Mouse (Mus musculus): ENCODE measurements around the gene Mpp6.

- TF ChIP-seq GATA1 (IDR thresholded peaks at IDR 0.05; ENCODE audit: borderline replicate concordance, low read length) (no peak), FLI1 (IDR thresholded peaks at IDR 0.05; ENCODE audit: low read length) (no peak)
Measured at GRCm38 (mm10) chr6:50191605-50192004, 81.6 kb downstream of the Mpp6 start.

Measured in megakaryocyte, embryonic 14.5 days (primary cell).